Mouse (Mus musculus): ENCODE measurements at regions not wholly inside any gene's neighbourhood (a gene's known extent, or its start where the extent isn't known, plus 50 kb on each side); places are given as distances from the start of the nearest gene placed in this dataset.
"Not testable (repeated sequence)": the region's sequence is repeated elsewhere in the genome, so short reads cannot be mapped to it uniquely, and the experiment has no call there.

- no peak overlapping the region for H3K27ac ChIP-seq
- DNase-seq (ENCODE audit: low read depth in 3 of 3, low spot score in 3 of 3) (no peak), ATAC-seq (ENCODE audit: insufficient read depth) (no peak)
- no peaks in the 10 kb centered on the region for H3K4me1 ChIP-seq (replicated peaks; ENCODE audit: control insufficient read depth in 2 of 2, insufficient read depth in 2 of 2, low read length in 1 of 2)
- H3K9me3 ChIP-seq (ENCODE audit: control insufficient read depth, low read length) = no peaks in the 10 kb centered on the region
- H3K27me3 ChIP-seq (ENCODE audit: control insufficient read depth, insufficient read depth, low read length) = no peaks in the 10 kb centered on the region
- no peaks in the 10 kb centered on the region for H3K36me3 ChIP-seq (replicated peaks; ENCODE audit: control insufficient read depth, insufficient read depth, low read depth)
- no peak overlapping the region for H3K4me3 ChIP-seq (ENCODE audit: insufficient read depth in 1 of 2, low read depth in 2 of 2, low read length in 2 of 2)
- 57% methylated on average over 4 of the region's 4 CpGs for WGBS (ENCODE audit: insufficient replicate concordance)
- no peak overlapping the region for H3K4me2 ChIP-seq (ENCODE audit: low read depth)
- H3K9ac ChIP-seq (replicated peaks) = no peak overlapping the region
- TF ChIP-seq EP300 (IDR thresholded peaks at IDR 0.05; ENCODE audit: low read depth) (no peak), CTCF (IDR thresholded peaks at IDR 0.05; ENCODE audit: low read depth) (no peak)
Measured at GRCm38 (mm10) chr8:57052661-57053060, 268.1 kb upstream of the Hand2 start.

- Histone ChIP-seq H3K4me3 (ENCODE audit: insufficient read depth in 1 of 2, low read depth in 2 of 2, low read length in 2 of 2) (no peak overlapping the region), H3K4me2 (ENCODE audit: low read depth) (no peak overlapping the region), H3K9ac (replicated peaks) (no peak overlapping the region), H3K4me1 (replicated peaks; ENCODE audit: control insufficient read depth in 2 of 2, insufficient read depth in 2 of 2, low read length in 1 of 2) (no peaks in the 10 kb centered on the region), H3K27me3 (ENCODE audit: control insufficient read depth, insufficient read depth, low read length) (no peaks in the 10 kb centered on the region), H3K36me3 (replicated peaks; ENCODE audit: control insufficient read depth, insufficient read depth, low read depth) (no peaks in the 10 kb centered on the region), H3K27ac (no peak overlapping the region), H3K9me3 (ENCODE audit: control insufficient read depth, low read length) (no peaks in the 10 kb centered on the region)
- DNase-seq (ENCODE audit: low read depth in 3 of 3, low spot score in 3 of 3) = no peak
- 68% methylated on average over 8 of the region's 8 CpGs for WGBS (ENCODE audit: insufficient replicate concordance)
- TF ChIP-seq EP300 (IDR thresholded peaks at IDR 0.05; ENCODE audit: low read depth) (no peak), CTCF (IDR thresholded peaks at IDR 0.05; ENCODE audit: low read depth) (no peak)
- no peak for ATAC-seq (ENCODE audit: insufficient read depth)
Measured at GRCm38 (mm10) chr8:57076995-57077394, 243.8 kb upstream of the Hand2 start.

- H3K9me3 ChIP-seq (ENCODE audit: control insufficient read depth, low read length) = no peaks in the 10 kb centered on the region
- TF ChIP-seq CTCF (IDR thresholded peaks at IDR 0.05; ENCODE audit: low read depth) = no peak
- TF ChIP-seq EP300 (IDR thresholded peaks at IDR 0.05; ENCODE audit: low read depth) = no peak
- DNase-seq (ENCODE audit: low read depth in 3 of 3, low spot score in 3 of 3) (no peak), ATAC-seq (ENCODE audit: insufficient read depth) (no peak)
- no peaks in the 10 kb centered on the region for H3K36me3 ChIP-seq (replicated peaks; ENCODE audit: control insufficient read depth, insufficient read depth, low read depth)
- H3K27me3 ChIP-seq (ENCODE audit: control insufficient read depth, insufficient read depth, low read length) = no peaks in the 10 kb centered on the region
- no peak overlapping the region for H3K27ac ChIP-seq
- H3K4me3 ChIP-seq (ENCODE audit: insufficient read depth in 1 of 2, low read depth in 2 of 2, low read length in 2 of 2) = no peak overlapping the region
- WGBS (ENCODE audit: insufficient replicate concordance) = 46% methylated on average over 3 of the region's 3 CpGs
- H3K9ac ChIP-seq (replicated peaks) = no peak overlapping the region
- H3K4me2 ChIP-seq (ENCODE audit: low read depth) = no peak overlapping the region
- no peaks in the 10 kb centered on the region for H3K4me1 ChIP-seq (replicated peaks; ENCODE audit: control insufficient read depth in 2 of 2, insufficient read depth in 2 of 2, low read length in 1 of 2)
Measured at GRCm38 (mm10) chr8:57086811-57087210, 234.0 kb upstream of the Hand2 start.

- H3K27ac ChIP-seq = no peak overlapping the region
- no peaks in the 10 kb centered on the region for H3K9me3 ChIP-seq (ENCODE audit: control insufficient read depth, low read length)
- H3K4me3 ChIP-seq (ENCODE audit: insufficient read depth in 1 of 2, low read depth in 2 of 2, low read length in 2 of 2) = no peak overlapping the region
- no peak overlapping the region for H3K4me2 ChIP-seq (ENCODE audit: low read depth)
- DNase-seq (ENCODE audit: low read depth in 3 of 3, low spot score in 3 of 3) = no peak
- ATAC-seq (ENCODE audit: insufficient read depth) = no peak
- TF ChIP-seq CTCF (IDR thresholded peaks at IDR 0.05; ENCODE audit: low read depth) (no peak), EP300 (IDR thresholded peaks at IDR 0.05; ENCODE audit: low read depth) (no peak)
- no peaks in the 10 kb centered on the region for H3K4me1 ChIP-seq (replicated peaks; ENCODE audit: control insufficient read depth in 2 of 2, insufficient read depth in 2 of 2, low read length in 1 of 2)
- H3K36me3 ChIP-seq (replicated peaks; ENCODE audit: control insufficient read depth, insufficient read depth, low read depth) = no peaks in the 10 kb centered on the region
- WGBS (ENCODE audit: insufficient replicate concordance) = 64% methylated on average over 4 of the region's 4 CpGs
- no peaks in the 10 kb centered on the region for H3K27me3 ChIP-seq (ENCODE audit: control insufficient read depth, insufficient read depth, low read length)
- no peak overlapping the region for H3K9ac ChIP-seq (replicated peaks)
Measured at GRCm38 (mm10) chr8:57092403-57092802, 228.4 kb upstream of the Hand2 start.

GRCm38 (mm10) chr8:57095169-57095568 is 225.6 kb upstream of the Hand2 start:
- no peak for ATAC-seq (ENCODE audit: insufficient read depth)
- no peaks in the 10 kb centered on the region for H3K36me3 ChIP-seq (replicated peaks; ENCODE audit: control insufficient read depth, insufficient read depth, low read depth)
- H3K9me3 ChIP-seq (ENCODE audit: control insufficient read depth, low read length) = no peaks in the 10 kb centered on the region
- H3K27ac ChIP-seq = no peak overlapping the region
- no peak for DNase-seq (ENCODE audit: low read depth in 3 of 3, low spot score in 3 of 3)
- H3K9ac ChIP-seq (replicated peaks) = no peak overlapping the region
- no peak overlapping the region for H3K4me3 ChIP-seq (ENCODE audit: insufficient read depth in 1 of 2, low read depth in 2 of 2, low read length in 2 of 2)
- WGBS (ENCODE audit: insufficient replicate concordance) = 23% methylated on average over 2 of the region's 2 CpGs
- TF ChIP-seq EP300 (IDR thresholded peaks at IDR 0.05; ENCODE audit: low read depth) (no peak), CTCF (IDR thresholded peaks at IDR 0.05; ENCODE audit: low read depth) (no peak)
- no peak overlapping the region for H3K4me2 ChIP-seq (ENCODE audit: low read depth)
- H3K27me3 ChIP-seq (ENCODE audit: control insufficient read depth, insufficient read depth, low read length) = no peaks in the 10 kb centered on the region
- H3K4me1 ChIP-seq (replicated peaks; ENCODE audit: control insufficient read depth in 2 of 2, insufficient read depth in 2 of 2, low read length in 1 of 2) = no peaks in the 10 kb centered on the region

GRCm38 (mm10) chr8:57110765-57111402 is 209.9 kb upstream of the Hand2 start:
- not testable (repeated sequence) for DNase-seq (ENCODE audit: low read depth in 3 of 3, low spot score in 3 of 3); H3K4me1 ChIP-seq (replicated peaks; ENCODE audit: control insufficient read depth in 2 of 2, insufficient read depth in 2 of 2, low read length in 1 of 2); H3K36me3 ChIP-seq (replicated peaks; ENCODE audit: control insufficient read depth, insufficient read depth, low read depth); H3K27ac ChIP-seq; H3K9me3 ChIP-seq (ENCODE audit: control insufficient read depth, low read length); H3K4me3 ChIP-seq (ENCODE audit: insufficient read depth in 1 of 2, low read depth in 2 of 2, low read length in 2 of 2); H3K4me2 ChIP-seq (ENCODE audit: low read depth); H3K9ac ChIP-seq (replicated peaks); H3K27me3 ChIP-seq (ENCODE audit: control insufficient read depth, insufficient read depth, low read length)
- peak; percentile 97 for ATAC-seq (ENCODE audit: insufficient read depth)
- WGBS (ENCODE audit: insufficient replicate concordance) = 58% methylated on average over 2 of the region's 6 CpGs
